In genomic region chr8:10143961-10144360, GRCm38 (mm10) we compare ENCODE assay signal across 14 mouse cellular contexts. TPM values are rescaled to one million over a fixed set of nuclear protein-coding genes. Genes with fewer than 3 reads are reported as not detected.
"Had no signal": no experiment of that assay in that cellular context is flagged by ENCODE, and none has a peak within 500 bp of the region (broad histone marks: within the 10 kb centered on the region; RNA-seq: fewer than 3 reads in every experiment).

No protein-coding gene starts in this region.

- DNase-seq: kidney, adult 2 months; kidney, postnatal 25 days; layer of hippocampus, postnatal 36 days; liver; lung, adult 2 months; lung, postnatal 14 days; lung, postnatal 4 days; midbrain, embryonic 14.5 days; right cerebral cortex, adult 18-20 months; right cerebral cortex, postnatal 25 days; spleen, adult 18-20 months; thymus, postnatal 25 days had no signal

RNA-seq across cellular contexts. Expression of gene Myo16, which starts 9.8 kb away (rescaled TPM):
- total RNA-seq: megakaryocyte progenitor cell, adult 5-6 weeks; megakaryocyte-erythroid progenitor cell, adult 5-6 weeks had no signal
